Mouse (Mus musculus): ENCODE results near the gene Tmem94.

The Tmem94 gene

GRCm38 (mm10) chr11:115809311-115809781, 44.1 kb downstream of the Tmem94 start:
- no peak for DNase-seq

DNA sequence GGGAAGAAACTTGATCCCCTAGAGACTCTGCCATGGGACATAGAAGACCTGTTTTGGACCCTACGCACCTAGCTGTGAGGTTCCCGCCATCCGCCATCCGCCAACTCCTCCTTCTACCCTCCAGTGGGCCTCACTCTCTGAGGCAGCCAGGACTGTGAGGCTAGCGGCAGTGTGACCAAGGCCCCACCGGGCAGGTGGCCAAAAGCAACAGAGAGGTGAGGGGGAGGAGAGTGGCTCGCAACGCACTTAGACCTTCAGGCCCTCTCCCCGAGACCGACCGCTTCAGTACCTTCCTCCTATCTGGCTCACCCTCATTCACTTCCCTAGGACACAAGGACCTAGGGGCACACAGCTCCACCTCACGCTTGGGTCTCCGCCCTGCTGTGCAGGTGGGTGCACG, 45.1 kb downstream of the Tmem94 start:
- peak; percentile 65 for DNase-seq

GRCm38 (mm10) chr11:115811381-115812093, 46.3 kb downstream of the Tmem94 start:
- no peak for DNase-seq

- DNase-seq, result no peak
Measured at GRCm38 (mm10) chr11:115812095-115812494, 46.9 kb downstream of the Tmem94 start.

GRCm38 (mm10) chr11:115812533-115813420, 47.5 kb downstream of the Tmem94 start:
- peak; percentile 57 for DNase-seq

DNA sequence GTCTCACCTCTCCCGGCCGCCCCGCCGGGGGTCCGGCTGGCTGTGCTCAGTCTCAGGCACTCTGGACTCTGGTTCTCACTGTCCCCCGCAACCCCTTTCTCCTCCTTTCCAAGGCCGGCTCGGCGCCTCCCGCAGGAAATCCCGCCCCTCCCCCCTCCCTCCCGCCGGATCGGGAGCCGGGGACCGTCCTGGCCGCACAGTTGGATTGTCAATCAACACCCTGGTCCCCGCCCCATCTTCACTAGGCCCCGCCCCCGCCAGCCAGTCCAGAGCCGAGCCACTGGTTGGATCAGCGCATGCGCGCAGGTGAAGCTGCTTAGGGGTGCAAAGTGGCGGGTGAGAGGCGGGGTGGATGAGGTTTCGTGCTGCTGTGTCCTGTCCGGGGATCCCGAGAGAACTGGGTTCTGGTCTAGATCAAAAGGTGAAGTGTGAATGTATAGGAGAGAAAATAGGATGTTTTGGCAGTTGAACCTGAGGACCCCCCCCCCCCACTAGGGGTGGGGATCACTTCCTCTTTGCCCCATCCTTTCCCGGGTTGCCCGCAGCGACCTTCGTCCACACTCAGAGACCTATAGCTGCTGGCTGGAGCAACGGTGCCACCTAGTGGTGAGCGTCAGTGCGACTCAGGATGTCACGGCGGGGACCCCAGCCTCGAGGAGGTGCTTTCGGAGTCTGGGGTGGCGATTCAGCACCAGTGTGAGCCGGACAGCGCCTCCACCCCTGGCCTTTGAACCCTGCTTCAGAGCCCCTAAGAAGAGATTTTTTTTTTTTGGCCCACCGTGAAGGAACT, 48.5 kb downstream of the Tmem94 start, which contains the start of gene Caskin2:
TSS of gene Caskin2 (minus strand) at position 133 of the 790 bp plus-strand sequence.
- DNase-seq, result peak; percentile 100

DNA sequence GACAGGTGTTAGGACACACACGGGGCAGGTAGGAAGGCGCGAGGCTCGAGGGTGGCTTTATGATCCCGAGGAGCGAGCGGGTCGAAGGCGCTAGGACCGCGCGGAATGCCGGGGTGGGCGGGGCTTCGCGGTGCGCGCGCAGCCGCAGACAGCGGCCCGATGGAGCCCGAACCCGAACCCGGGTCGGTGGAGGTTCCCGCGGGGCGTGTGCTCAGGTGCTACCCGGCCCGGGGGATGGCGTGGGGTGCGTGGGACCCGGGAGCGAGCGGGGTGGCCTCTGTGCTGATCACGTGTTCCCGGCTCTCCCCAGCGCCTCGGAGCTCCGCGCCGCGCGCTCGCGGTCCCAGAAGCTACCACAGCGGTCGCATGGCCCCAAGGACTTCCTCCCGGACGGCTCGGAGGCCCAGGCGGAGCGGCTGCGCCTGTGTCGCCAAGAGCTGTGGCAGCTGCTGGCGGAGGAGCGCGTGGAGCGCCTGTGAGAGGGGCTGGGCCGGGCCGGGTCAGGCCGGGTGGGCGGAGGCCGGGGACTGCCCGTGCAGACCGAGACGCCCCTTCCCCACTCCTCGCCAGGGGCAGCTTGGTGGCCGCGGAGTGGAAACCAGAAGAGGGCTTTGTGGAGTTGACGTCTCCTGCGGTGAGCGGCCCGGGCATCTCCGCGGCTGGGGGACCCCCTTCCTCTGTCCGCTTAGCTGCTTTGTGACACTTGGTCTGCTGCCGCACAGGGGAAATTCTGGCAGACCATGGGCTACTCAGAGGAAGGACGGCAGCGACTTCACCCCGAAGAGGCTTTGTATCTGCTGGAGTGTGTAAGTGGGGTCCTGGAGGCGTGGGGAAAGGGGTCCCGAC, 49.6 kb downstream of the Tmem94 start, which contains the start of gene Tsen54:
TSS of gene Tsen54 (plus strand) at position 120 of the 846 bp plus-strand sequence.
- DNase-seq, result peak; percentile 91

GRCm38 (mm10) chr11:115817331-115817730, 52.1 kb downstream of the Tmem94 start:
- no peak for DNase-seq

DNA sequence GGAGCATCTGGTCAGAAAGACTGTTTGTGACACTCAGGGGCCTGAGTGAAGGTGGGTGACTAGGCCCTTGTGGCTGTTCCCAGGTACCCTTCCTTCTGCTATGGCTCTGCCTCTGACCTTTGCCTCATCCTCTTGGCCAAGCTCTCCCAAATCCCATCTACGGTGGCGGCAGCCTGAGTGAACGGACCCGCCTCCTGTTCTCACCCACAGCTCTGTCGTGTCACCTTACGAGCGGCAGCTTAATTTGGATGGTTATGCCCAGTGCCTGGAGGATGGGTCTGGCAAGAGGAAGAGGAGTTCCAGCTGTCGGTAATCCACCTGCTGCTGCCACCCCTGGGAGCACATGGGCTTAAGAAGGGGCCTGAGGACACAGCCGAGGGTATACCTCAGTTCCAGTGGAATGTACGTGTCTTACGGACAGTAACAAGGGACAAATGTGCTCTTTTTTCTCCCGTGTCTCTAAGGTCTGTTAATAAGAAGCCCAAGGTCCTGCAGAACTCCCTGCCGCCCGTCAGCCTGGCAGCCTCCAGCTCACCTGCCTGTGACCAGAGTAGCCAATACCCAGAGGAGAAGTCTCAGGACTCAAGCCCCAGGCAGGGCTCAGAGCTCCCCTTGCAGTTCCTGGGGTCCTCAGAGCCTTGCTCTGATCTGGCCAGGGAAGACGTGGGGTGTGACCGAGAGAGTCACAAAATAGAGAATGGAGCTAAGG, 54.8 kb downstream of the Tmem94 start:
- DNase-seq, result no peak

GRCm38 (mm10) chr11:115821001-115821400, 55.8 kb downstream of the Tmem94 start:
- no peak for DNase-seq

GRCm38 (mm10) chr11:115823774-115824740, 58.8 kb downstream of the Tmem94 start, which contains the start of gene Llgl2:
Llgl2 (plus strand) TSS chr11:115824049.
- DNase-seq, result peak; percentile 98

GRCm38 (mm10) chr11:115824813-115825212, 59.6 kb downstream of the Tmem94 start:
- no peak for DNase-seq

DNA sequence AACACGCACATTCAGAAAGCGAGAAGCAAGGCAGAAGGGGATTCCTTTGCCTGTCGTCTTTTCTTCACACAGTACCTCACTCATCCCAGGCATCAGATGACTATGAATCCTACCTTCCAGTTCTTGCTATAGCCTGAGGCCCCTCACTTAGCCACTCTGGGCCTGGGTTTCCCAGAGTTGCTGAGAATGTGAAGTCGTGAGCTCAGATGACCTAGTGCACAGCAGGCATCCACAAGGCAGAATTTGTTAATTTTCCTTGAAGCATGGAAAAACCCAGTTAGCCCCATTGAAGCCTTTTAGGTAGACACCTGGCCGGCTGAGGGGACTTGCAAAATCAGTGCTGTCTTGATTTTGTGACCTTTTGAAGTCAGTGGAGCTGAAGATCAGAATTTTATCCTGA, 61.3 kb downstream of the Tmem94 start:
- no peak for DNase-seq

GRCm38 (mm10) chr11:115827624-115828023, 62.4 kb downstream of the Tmem94 start:
- no peak for DNase-seq

- DNase-seq, result no peak
Measured at GRCm38 (mm10) chr11:115829036-115829435, 63.8 kb downstream of the Tmem94 start.

- no peak for DNase-seq
Measured at GRCm38 (mm10) chr11:115830550-115831325, 65.5 kb downstream of the Tmem94 start.

- peak; percentile 67 for DNase-seq
Measured at GRCm38 (mm10) chr11:115831518-115831917, 66.3 kb downstream of the Tmem94 start.

DNA sequence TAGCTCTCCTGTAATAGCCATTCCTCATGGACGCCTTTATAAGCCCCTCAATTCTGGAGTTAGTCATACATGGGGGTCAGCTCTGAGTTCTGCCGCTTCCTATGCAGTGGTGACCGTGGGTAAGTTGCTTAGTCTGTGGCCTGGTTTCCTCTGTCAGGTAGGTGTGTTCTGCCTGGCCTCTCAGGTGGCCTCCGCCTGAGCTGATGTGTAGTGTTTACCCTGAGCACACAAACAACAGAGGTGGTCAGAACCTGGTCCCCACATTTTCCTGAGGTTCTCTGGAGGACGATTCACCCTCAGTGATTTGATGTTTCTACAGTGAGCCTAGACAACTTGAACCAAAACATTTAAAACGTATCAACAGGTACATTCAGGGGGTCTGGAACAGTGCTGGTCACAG, 66.8 kb downstream of the Tmem94 start:
- DNase-seq, result no peak

DNA sequence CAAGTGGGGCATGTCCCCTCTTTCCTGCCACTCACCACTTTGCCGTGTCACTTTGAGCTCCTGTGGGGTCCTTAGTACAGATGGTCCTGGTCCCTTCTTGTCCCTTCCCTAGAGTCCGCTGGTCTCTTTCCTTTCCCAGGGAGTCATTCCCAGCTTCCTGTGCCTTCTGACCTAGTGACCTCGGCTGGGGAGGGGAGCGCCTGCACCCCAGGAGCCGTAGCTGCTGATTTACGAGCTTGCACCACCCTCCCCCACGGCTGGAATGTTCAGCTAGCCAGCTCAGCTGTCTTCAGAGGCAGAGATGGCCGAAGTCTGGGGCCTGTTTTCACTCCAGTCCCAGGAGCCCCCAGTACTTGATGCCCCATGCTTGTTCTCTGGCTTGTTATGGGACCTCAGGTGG, 67.3 kb downstream of the Tmem94 start:
- DNase-seq, result peak; percentile 73

All from liver (tissue).